8 mouse cellular contexts compared by ENCODE assay signal in the genomic region with DNA sequence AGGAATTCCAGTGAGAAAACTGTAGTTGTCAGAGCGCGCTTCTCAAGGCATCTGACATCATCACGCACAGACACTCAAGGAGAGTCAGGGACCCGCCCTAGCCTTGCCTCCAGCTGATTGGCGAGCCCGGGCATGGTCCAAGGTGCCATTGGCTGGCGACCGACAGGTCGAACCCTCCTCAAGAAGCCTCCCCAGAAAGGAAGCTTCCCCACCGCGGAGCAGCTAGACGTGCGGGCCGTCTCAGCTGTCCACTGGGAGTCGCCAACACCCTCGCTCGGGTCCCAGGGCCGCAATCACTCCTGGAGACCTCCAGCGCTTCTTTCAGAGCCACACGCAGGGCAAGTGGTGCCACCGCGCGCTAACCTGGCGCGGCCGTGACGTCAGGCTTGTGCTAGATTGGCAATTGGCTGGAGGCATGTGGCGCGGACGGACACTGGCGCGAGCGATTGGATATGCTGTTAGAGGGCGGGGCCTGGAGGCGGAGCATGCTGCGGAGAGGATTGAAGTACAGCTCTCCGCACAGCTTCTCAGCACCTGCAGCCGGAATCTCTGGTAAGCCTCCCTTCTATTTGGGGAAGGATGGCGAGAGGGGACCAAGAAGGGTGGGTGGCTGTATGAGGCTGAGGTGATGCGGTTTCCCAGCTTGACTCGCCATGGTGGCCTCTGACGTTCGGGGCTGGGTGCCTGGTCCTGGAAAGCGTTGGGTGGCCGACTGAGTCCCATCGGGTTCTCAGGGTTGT. TPM values are rescaled to one million over a fixed set of nuclear protein-coding genes. Genes with fewer than 3 reads are reported as not detected.
DNase-seq lines count a peak whose midpoint lies in the region; ATAC-seq lines count a peak whose summit lies in the region.

A gene (plus strand): TSS at position 57 of the 740 bp plus-strand sequence.

- H3K27ac ChIP-seq in hindbrain, embryonic 16.5 days (ENCODE audit: low read depth, low read length): peak within 1 kb of the TSS; percentile 100
- H3K27ac ChIP-seq in macrophage: peak within 1 kb of the TSS; percentile 95

- peak within 1 kb of the TSS; percentile 72 for H3K4me2 ChIP-seq in hindbrain, embryonic 16.5 days (ENCODE audit: low read length)

- H3K36me3 ChIP-seq in hindbrain, embryonic 16.5 days (ENCODE audit: control insufficient read depth, insufficient read depth, low read length): peaks cover 11% of the 10 kb centered on the region
- H3K36me3 ChIP-seq in macrophage (ENCODE audit: inconsistent target): no peaks in the 10 kb centered on the region

- no peaks in the 10 kb centered on the region for H3K9me3 ChIP-seq in hindbrain, embryonic 16.5 days (ENCODE audit: control insufficient read depth, low read length)

- H3K4me1 ChIP-seq in hindbrain, embryonic 16.5 days (ENCODE audit: control insufficient read depth, insufficient read depth, low read depth, low read length): peaks cover 7% of the 10 kb centered on the region

- H3K27me3 ChIP-seq in hindbrain, embryonic 16.5 days (replicated peaks; ENCODE audit: control insufficient read depth, insufficient read depth, low read length): no peaks in the 10 kb centered on the region

- H3K9ac ChIP-seq in hindbrain, embryonic 16.5 days (ENCODE audit: low read depth, low read length): peak within 1 kb of the TSS; percentile 84

- peak within 1 kb of the TSS; percentile 82 for H3K4me3 ChIP-seq in hindbrain, embryonic 16.5 days (ENCODE audit: low read length)
- peak within 1 kb of the TSS; percentile 96 for H3K4me3 ChIP-seq in macrophage (ENCODE audit: inconsistent target)

- ATAC-seq in hindbrain, embryonic 16.5 days: peak; percentile 99

- DNase-seq in T-cell, adult 2 months (ENCODE audit: low spot score): peak; percentile 96
- peak; percentile 96 to 98 for DNase-seq in cerebellum, postnatal 36 days
- DNase-seq in gastrocnemius, adult 18-20 months (ENCODE audit: low spot score): peak; percentile 96
- DNase-seq in left cerebral cortex, adult 18-20 months (ENCODE audit: low spot score in 2 of 2): peak; percentile 96 to 98
- DNase-seq in right cerebral cortex, adult 18-20 months: peak; percentile 98
- peak; percentile 76 for DNase-seq in urinary bladder, postnatal 10 days (ENCODE audit: low spot score)

- H3K79me2 ChIP-seq in macrophage (ENCODE audit: inconsistent target): peaks cover 26% of the 10 kb centered on the region

- WGBS in hindbrain, embryonic 16.5 days: under 1% methylated on average over 46 of the region's 46 CpGs
- 0% methylated on average over 39 of the region's 46 CpGs for WGBS in macrophage (ENCODE audit: missing documents)

RNA-seq across cellular contexts. Expression of the gene that starts here (rescaled TPM):
- 1 to 10 TPM; 5.1 to 5.5 TPM for total RNA-seq in gastrocnemius, adult 18-20 months (2021)
- 104 and 118 TPM in 2 replicates for polyA plus RNA-seq in hindbrain, embryonic 16.5 days (2015; fragmentation: Nextera tagmentation; extraction: Ambion mirVana)
- 10 to 100 TPM; 35.6 to 44.1 TPM for total RNA-seq in left cerebral cortex, adult 18-20 months (2021)
- 10 to 100 TPM in 25 of 26 experiments, 1 to 10 TPM in 1; 5.3 to 36.8 (median 18.8) TPM for total RNA-seq in macrophage (2018; cell fraction: chromatin; rRNA removed)
- total RNA-seq in macrophage (2018; cell fraction: cytosol; rRNA removed): 10 to 100 TPM; 24.8 to 57.6 (median 35.9) TPM
- total RNA-seq in macrophage (2018; cell fraction: nucleus; rRNA removed): 100 to 1,000 TPM in 1 of 26 experiments, 10 to 100 TPM in 25; 17.0 to 108 (median 34.5) TPM
- 16.6 to 78.3 TPM (median 44.0 TPM) in 3 replicates for polyA plus RNA-seq in macrophage (2018)

Comparison
In these comparisons a context has a peak if more than half of its experiments do, and no peak if none do; other contexts are left out.
1. Peak in every context shown above with its lines: DNase-seq, ATAC-seq, H3K4me3 ChIP-seq and H3K27ac ChIP-seq.
2. RNA of the gene that starts here (total RNA-seq): 35.6 to 44.1 TPM in left cerebral cortex, adult 18-20 months; 5.1 to 5.5 TPM in gastrocnemius, adult 18-20 months; every median in the first group is over 4 times any median in the second.